Mouse (Mus musculus) limb, embryonic 11.5 days (tissue): ENCODE data around the gene Cnnm1. TPM values are rescaled to one million over a fixed set of nuclear protein-coding genes. Genes with fewer than 3 reads are reported as not detected.
A peak's percentile ranks its signal among the peaks of the same experiment; 100 is the strongest.

Experiments used
- ATAC-seq: fragments of 200-750 bp; cut with Nextera tagmentation; 2 replicates; pipeline ENCODE4 v1.8.0; 2017; ENCODE audit warnings: low read depth; ENCODE audit not compliant: insufficient number of reproducible peaks, low FRiP score, low TSS enrichment
- DNase-seq: peaks from one replicate; pipeline ENCODE4 v3.0.0-alpha.2; 2015; ENCODE audit warnings: low spot score
- H3K27ac ChIP-seq: fragments of 300-500 bp; sonication (generic); replicated peaks from 2 replicates; pipeline ENCODE4 v1.5.1; 2014; ENCODE audit warnings: low read depth, mild to moderate bottlenecking, low read length
- H3K27me3 ChIP-seq: fragments of 300-500 bp; sonication (generic); 2 replicates; pipeline ENCODE4 v1.6.1; 2014; ENCODE audit warnings: mild to moderate bottlenecking, low read length, mixed read lengths; ENCODE audit not compliant: control insufficient read depth, insufficient read depth
- H3K36me3 ChIP-seq: fragments of 300-500 bp; sonication (generic); 2 replicates; pipeline ENCODE4 v1.6.1; 2014; ENCODE audit warnings: mild to moderate bottlenecking, low read length, moderate library complexity, mixed read lengths; ENCODE audit not compliant: control insufficient read depth, insufficient read depth
- H3K4me1 ChIP-seq: fragments of 300-500 bp; sonication (generic); 2 replicates; pipeline ENCODE4 v1.6.1; 2014; ENCODE audit warnings: low read length, mixed read lengths; ENCODE audit not compliant: control insufficient read depth, insufficient read depth
- H3K4me2 ChIP-seq: fragments of 300-500 bp; sonication (generic); 2 replicates; pipeline ENCODE4 v1.6.1; 2014; ENCODE audit warnings: low read depth, mild to moderate bottlenecking, moderate library complexity; ENCODE audit not compliant: severe bottlenecking
- H3K4me3 ChIP-seq: fragments of 300-500 bp; sonication (generic); 2 replicates; pipeline ENCODE4 v1.5.1; 2014; ENCODE audit warnings: low read depth, low read length
- H3K9ac ChIP-seq: fragments of 300-500 bp; sonication (generic); 2 replicates; pipeline ENCODE4 v1.6.1; 2014; ENCODE audit warnings: mild to moderate bottlenecking, low read length
- H3K9me3 ChIP-seq: fragments of 300-500 bp; sonication (generic); 2 replicates; pipeline ENCODE4 v1.6.1; 2016; ENCODE audit warnings: low read length; ENCODE audit not compliant: control insufficient read depth
- WGBS: fragments of 180-500 bp; shearing (Covaris S2); extraction: QIAGEN DNeasy Blood & Tissue Kit; methylation state at CpG from one replicate; pipeline ENCODE4 v1.1.7; 2014; 5-methylcytosine and 5-hydroxymethylcytosine counted together
- polyA plus RNA-seq: library from polyadenylated mRNA; unstranded; fragments of >200 nt; fragmentation: Nextera tagmentation; extraction: Ambion mirVana; gene quantifications from 2 replicates; pipeline ENCODE4 v1.2.1, GENCODE M21; 2014

The Cnnm1 gene
- polyA plus RNA-seq, 1 experiment from 2014 or later: 0.48 TPM

GRCm38 (mm10) chr19:43440768-43441660, 778 bp downstream of the Cnnm1 start:
- H3K27me3 ChIP-seq: peaks cover 30% of the 10 kb centered on the region
- peak overlapping the region; percentile 100 for H3K4me2 ChIP-seq
- DNase-seq: peak; percentile 60
- no peaks in the 10 kb centered on the region; the same call in 1 of the 2 replicates for H3K4me1 ChIP-seq
- peak overlapping the region; percentile 58 for H3K9ac ChIP-seq
- H3K36me3 ChIP-seq: no peaks in the 10 kb centered on the region
- H3K9me3 ChIP-seq: 0 out of 2 replicates have a peak, but pooled peaks cover 3% of the 10 kb centered on the region
- H3K27ac ChIP-seq: no peak overlapping the region
- no peak; the same call in 1 of the 2 replicates for ATAC-seq
- H3K4me3 ChIP-seq: peak overlapping the region; percentile 58
- under 1% methylated on average over 94 of the region's 118 CpGs for WGBS

DNA sequence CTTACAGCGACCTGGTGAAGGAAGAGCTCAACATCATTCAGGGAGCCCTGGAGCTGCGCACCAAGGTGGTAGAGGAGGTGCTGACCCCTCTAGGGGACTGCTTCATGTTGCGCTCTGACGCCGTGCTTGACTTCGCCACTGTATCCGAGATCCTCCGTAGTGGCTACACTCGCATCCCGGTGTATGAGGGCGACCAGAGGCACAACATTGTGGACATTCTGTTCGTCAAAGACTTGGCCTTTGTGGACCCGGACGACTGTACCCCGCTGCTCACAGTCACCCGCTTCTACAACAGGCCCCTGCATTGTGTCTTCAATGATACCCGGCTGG, 1.4 kb downstream of the Cnnm1 start:
- WGBS: 15% methylated on average over 17 of the region's 17 CpGs
- no peak for ATAC-seq
- H3K27me3 ChIP-seq: peaks cover 30% of the 10 kb centered on the region

GRCm38 (mm10) chr19:43442269-43442668, 2.0 kb downstream of the Cnnm1 start:
- Histone ChIP-seq H3K27me3 (peaks cover 30% of the 10 kb centered on the region), H3K27ac (no peak overlapping the region), H3K4me3 (no peak overlapping the region), H3K4me2 (no peak overlapping the region), H3K9ac (no peak overlapping the region), H3K9me3 (0 out of 2 replicates have a peak, but pooled peaks cover 3% of the 10 kb centered on the region), H3K4me1 (no peaks in the 10 kb centered on the region; the same call in 1 of the 2 replicates), H3K36me3 (no peaks in the 10 kb centered on the region)
- DNase-seq (peak; percentile 54), ATAC-seq (no peak)
- 37% methylated on average over 6 of the region's 6 CpGs for WGBS

More for the DNA sequence above, 1.4 kb downstream of the Cnnm1 start:
- peak; percentile 49 for DNase-seq
- Histone ChIP-seq H3K4me3 (peak overlapping the region; percentile 58), H3K9ac (no peak overlapping the region), H3K27ac (no peak overlapping the region), H3K4me1 (no peaks in the 10 kb centered on the region; the same call in 1 of the 2 replicates), H3K9me3 (0 out of 2 replicates have a peak, but pooled peaks cover 3% of the 10 kb centered on the region), H3K36me3 (no peaks in the 10 kb centered on the region), H3K4me2 (peak overlapping the region; percentile 100)

DNA sequence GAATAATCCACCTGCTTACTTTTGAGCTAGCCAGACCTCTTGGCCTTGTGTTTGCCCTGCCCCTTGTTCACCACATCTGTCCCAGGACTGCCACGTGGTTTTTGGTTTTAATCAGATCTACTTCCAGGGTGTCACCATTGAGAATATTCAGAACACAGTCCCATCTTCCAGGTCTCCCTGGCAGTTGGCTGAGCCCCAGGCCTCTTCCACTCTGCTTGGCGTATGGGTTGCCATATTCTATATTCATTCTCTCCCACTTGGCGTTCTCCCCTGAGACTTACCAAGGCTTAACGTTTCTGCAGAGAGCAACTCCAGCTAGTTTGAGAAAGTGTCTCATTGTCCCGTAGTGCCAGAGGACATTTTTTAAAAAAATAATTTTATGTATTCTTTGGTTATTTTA, 2.7 kb downstream of the Cnnm1 start:
- Histone ChIP-seq H3K4me3 (no peak overlapping the region), H3K4me1 (no peaks in the 10 kb centered on the region; the same call in 1 of the 2 replicates), H3K4me2 (no peak overlapping the region), H3K9ac (no peak overlapping the region), H3K27ac (no peak overlapping the region), H3K9me3 (0 out of 2 replicates have a peak, but pooled peaks cover 3% of the 10 kb centered on the region), H3K27me3 (peaks cover 30% of the 10 kb centered on the region), H3K36me3 (no peaks in the 10 kb centered on the region)
- DNase-seq: no peak
- no peak for ATAC-seq
- WGBS: 82% methylated on average over 5 of the region's 5 CpGs

- WGBS: 87% methylated on average over 6 of the region's 6 CpGs
- no peak overlapping the region for H3K4me3 ChIP-seq
- H3K4me2 ChIP-seq: no peak overlapping the region
- ATAC-seq: no peak
- no peaks in the 10 kb centered on the region; the same call in 1 of the 2 replicates for H3K4me1 ChIP-seq
- no peak overlapping the region for H3K9ac ChIP-seq
- DNase-seq: no peak
- no peaks in the 10 kb centered on the region for H3K36me3 ChIP-seq
- H3K9me3 ChIP-seq: 0 out of 2 replicates have a peak, but pooled peaks cover 3% of the 10 kb centered on the region
- H3K27me3 ChIP-seq: peaks cover 28% of the 10 kb centered on the region
- H3K27ac ChIP-seq: no peak overlapping the region
Observed at GRCm38 (mm10) chr19:43444636-43445205, 4.5 kb downstream of the Cnnm1 start.

DNA sequence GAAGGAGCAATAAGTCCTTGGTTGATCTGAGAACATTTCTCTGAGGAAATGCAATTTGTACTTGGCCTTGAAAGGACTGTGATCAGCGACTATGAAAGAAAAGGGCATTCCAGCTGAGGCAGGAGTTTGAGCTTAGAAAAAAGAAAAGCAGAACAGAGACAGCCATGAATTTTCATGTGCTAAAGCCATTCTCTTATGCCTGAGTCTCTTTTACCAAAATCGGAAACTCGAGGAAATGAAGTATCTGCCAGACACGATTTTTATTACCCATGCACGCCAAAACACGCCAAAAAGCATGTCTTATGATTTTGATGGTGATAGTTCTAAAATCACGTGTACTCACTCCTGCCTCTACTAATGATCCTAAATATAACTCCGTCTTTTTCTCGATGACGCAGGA, 11.3 kb downstream of the Cnnm1 start:
- DNase-seq (no peak), ATAC-seq (no peak)
- Histone ChIP-seq H3K27me3 (no peaks in the 10 kb centered on the region), H3K4me2 (no peak overlapping the region), H3K9me3 (no peaks in the 10 kb centered on the region), H3K36me3 (no peaks in the 10 kb centered on the region), H3K4me1 (no peaks in the 10 kb centered on the region), H3K9ac (no peak overlapping the region), H3K27ac (no peak overlapping the region), H3K4me3 (no peak overlapping the region)
- 87% methylated on average over 10 of the region's 10 CpGs for WGBS

GRCm38 (mm10) chr19:43452176-43452575, 11.9 kb downstream of the Cnnm1 start:
- Histone ChIP-seq H3K4me2 (no peak overlapping the region), H3K27me3 (no peaks in the 10 kb centered on the region), H3K9me3 (no peaks in the 10 kb centered on the region), H3K27ac (no peak overlapping the region), H3K9ac (no peak overlapping the region), H3K4me1 (no peaks in the 10 kb centered on the region), H3K36me3 (no peaks in the 10 kb centered on the region), H3K4me3 (no peak overlapping the region)
- no peak for ATAC-seq
- DNase-seq: no peak
- WGBS: 88% methylated on average over 5 of the region's 5 CpGs

- no peak overlapping the region for H3K9ac ChIP-seq
- ATAC-seq (no peak), DNase-seq (no peak)
- no peaks in the 10 kb centered on the region for H3K4me1 ChIP-seq
- H3K9me3 ChIP-seq: no peaks in the 10 kb centered on the region
- H3K4me2 ChIP-seq: no peak overlapping the region
- H3K4me3 ChIP-seq: no peak overlapping the region
- no peaks in the 10 kb centered on the region for H3K27me3 ChIP-seq
- 89% methylated on average over 4 of the region's 4 CpGs for WGBS
- H3K36me3 ChIP-seq: no peaks in the 10 kb centered on the region
- no peak overlapping the region for H3K27ac ChIP-seq
Observed at GRCm38 (mm10) chr19:43453025-43453424, 12.8 kb downstream of the Cnnm1 start.
